Mouse (Mus musculus): ENCODE results near the gene Mogat2.

- TF ChIP-seq CTCF (IDR thresholded peaks at IDR 0.05; ENCODE audit: extremely low read depth, insufficient read length, insufficient replicate concordance, low read depth, low read length) (no peak), POLR2A (IDR thresholded peaks at IDR 0.05; ENCODE audit: low read depth, low read length) (no peak)
These were observed 13.7 kb downstream of the Mogat2 start for GRCm38 (mm10) chr7:99224648-99225190.
